Mouse (Mus musculus): ENCODE measurements around the gene Eif4a2.
"Not testable (repeated sequence)": the region's sequence is repeated elsewhere in the genome, so short reads cannot be mapped to it uniquely, and the experiment has no call there.

The Eif4a2 gene

GRCm38 (mm10) chr16:23107231-23107942 lies at the start of gene Eif4a2:
Eif4a2 (plus strand) TSS chr16:23107444.
- peak; percentile 95 for DNase-seq

GRCm38 (mm10) chr16:23057668-23058447 lies 49.4 kb upstream of the Eif4a2 start, which contains the start of gene Kng1:
Kng1 (plus strand) TSS chr16:23057865.
- not testable (repeated sequence) for DNase-seq

GRCm38 (mm10) chr16:23059630-23060029 lies 47.6 kb upstream of the Eif4a2 start:
- DNase-seq: not testable (repeated sequence)

GRCm38 (mm10) chr16:23060781-23061325 lies 46.4 kb upstream of the Eif4a2 start:
- not testable (repeated sequence) for DNase-seq

GRCm38 (mm10) chr16:23077516-23077915 lies 29.7 kb upstream of the Eif4a2 start:
- not testable (repeated sequence) for DNase-seq

GRCm38 (mm10) chr16:23087159-23087558 lies 20.1 kb upstream of the Eif4a2 start:
- not testable (repeated sequence) for DNase-seq

GRCm38 (mm10) chr16:23087712-23088111 lies 19.5 kb upstream of the Eif4a2 start:
- DNase-seq: not testable (repeated sequence)

GRCm38 (mm10) chr16:23088491-23088890 lies 18.8 kb upstream of the Eif4a2 start:
- DNase-seq: not testable (repeated sequence)

GRCm38 (mm10) chr16:23091345-23091744 lies 15.9 kb upstream of the Eif4a2 start:
- not testable (repeated sequence) for DNase-seq

GRCm38 (mm10) chr16:23093321-23093953 lies 13.8 kb upstream of the Eif4a2 start:
- no peak for DNase-seq

- no peak for DNase-seq
Observed at GRCm38 (mm10) chr16:23094136-23094535, 13.1 kb upstream of the Eif4a2 start.

- not testable (repeated sequence) for DNase-seq
Observed at GRCm38 (mm10) chr16:23095581-23095980, 11.7 kb upstream of the Eif4a2 start.

- not testable (repeated sequence) for DNase-seq
Observed at GRCm38 (mm10) chr16:23096886-23097285, 10.4 kb upstream of the Eif4a2 start.

- DNase-seq: not testable (repeated sequence)
Observed at GRCm38 (mm10) chr16:23097290-23098104, 9.7 kb upstream of the Eif4a2 start.

- DNase-seq: not testable (repeated sequence)
Observed at GRCm38 (mm10) chr16:23098105-23098452, 9.2 kb upstream of the Eif4a2 start.

- no peak for DNase-seq
Observed at GRCm38 (mm10) chr16:23099632-23100031, 7.6 kb upstream of the Eif4a2 start.

- DNase-seq: no peak
Observed at GRCm38 (mm10) chr16:23100099-23100575, 7.1 kb upstream of the Eif4a2 start.

- DNase-seq: no peak
Observed at GRCm38 (mm10) chr16:23100613-23101012, 6.6 kb upstream of the Eif4a2 start.

GRCm38 (mm10) chr16:23102340-23103037 lies 4.8 kb upstream of the Eif4a2 start:
- DNase-seq: no peak

GRCm38 (mm10) chr16:23103038-23103745 lies 4.1 kb upstream of the Eif4a2 start:
- no peak for DNase-seq

- no peak for DNase-seq
Observed at GRCm38 (mm10) chr16:23103841-23104240, 3.4 kb upstream of the Eif4a2 start.

Data from cerebellum, adult 8-10 months (tissue).